Mouse (Mus musculus) forebrain, embryonic 16.5 days (tissue): ENCODE results near the gene Tlr9. TPM values are rescaled to one million over a fixed set of nuclear protein-coding genes. Genes with fewer than 3 reads are reported as not detected.

Experiments
- ATAC-seq: fragments of 200-750 bp; cut with Nextera tagmentation; 2 replicates; pipeline ENCODE4 v1.8.0; 2017; ENCODE audit warnings: mild to moderate bottlenecking, moderate library complexity
- H3K27ac ChIP-seq: fragments of 300-500 bp; sonication (generic); 2 replicates; pipeline ENCODE4 v1.5.1; 2014; ENCODE audit warnings: low read length, control low read depth
- H3K27me3 ChIP-seq: fragments of 300-500 bp; sonication (generic); replicated peaks from 2 replicates; pipeline ENCODE4 v1.6.1; 2014; ENCODE audit warnings: low read length; ENCODE audit not compliant: control insufficient read depth, insufficient read depth
- H3K36me3 ChIP-seq: fragments of 300-500 bp; sonication (generic); 2 replicates; pipeline ENCODE4 v1.6.1; 2014; ENCODE audit not compliant: control insufficient read depth, insufficient read depth
- H3K4me1 ChIP-seq: fragments of 300-500 bp; sonication (generic); replicated peaks from 2 replicates; pipeline ENCODE4 v1.6.1; 2014; ENCODE audit warnings: low read length; ENCODE audit not compliant: control insufficient read depth, insufficient read depth
- H3K4me2 ChIP-seq: fragments of 300-500 bp; sonication (generic); 2 replicates; pipeline ENCODE4 v1.6.1; 2014; ENCODE audit warnings: mild to moderate bottlenecking, low read length, control low read depth
- H3K4me3 ChIP-seq: fragments of 300-500 bp; sonication (generic); replicated peaks from 2 replicates; pipeline ENCODE4 v1.5.1; 2014; ENCODE audit warnings: mild to moderate bottlenecking, low read length, control low read depth
- H3K9ac ChIP-seq: fragments of 300-500 bp; sonication (generic); replicated peaks from 2 replicates; pipeline ENCODE4 v1.6.1; 2014; ENCODE audit warnings: low read depth, low read length, control low read depth
- H3K9me3 ChIP-seq: fragments of 300-500 bp; sonication (generic); 2 replicates; pipeline ENCODE4 v1.6.1; 2016; ENCODE audit warnings: low read length; ENCODE audit not compliant: control insufficient read depth
- WGBS: fragments of 180-500 bp; shearing (Covaris S2); extraction: QIAGEN DNeasy Blood & Tissue Kit; methylation state at CpG from one replicate; pipeline ENCODE4 v1.1.7; 2014; 5-methylcytosine and 5-hydroxymethylcytosine counted together
- polyA plus RNA-seq: library from polyadenylated mRNA; unstranded; fragments of >200 nt; fragmentation: Nextera tagmentation; extraction: Ambion mirVana; gene quantifications from 2 replicates; pipeline ENCODE4 v1.2.1, GENCODE M21; 2015

Gene Tlr9
- polyA plus RNA-seq, 1 experiment from 2014 or later: not detected

- Histone ChIP-seq H3K9me3 (no peaks in the 10 kb centered on the region), H3K27ac (no peak overlapping the region), H3K4me3 (no peak overlapping the region), H3K9ac (no peak overlapping the region), H3K36me3 (no peaks in the 10 kb centered on the region), H3K27me3 (no peaks in the 10 kb centered on the region), H3K4me2 (no peak overlapping the region), H3K4me1 (no peaks in the 10 kb centered on the region)
- no peak for ATAC-seq
- WGBS: 95% methylated on average over 4 of the region's 4 CpGs
These were observed 36.0 kb downstream of the Tlr9 start for GRCm38 (mm10) chr9:106258412-106258811.

- no peaks in the 10 kb centered on the region for H3K27me3 ChIP-seq
- no peak overlapping the region for H3K4me3 ChIP-seq
- no peak overlapping the region for H3K4me2 ChIP-seq
- H3K36me3 ChIP-seq: no peaks in the 10 kb centered on the region
- no peak overlapping the region for H3K27ac ChIP-seq
- H3K9ac ChIP-seq: no peak overlapping the region
- ATAC-seq: no peak
- 71% methylated on average over 5 of the region's 5 CpGs for WGBS
- H3K9me3 ChIP-seq: no peaks in the 10 kb centered on the region
- H3K4me1 ChIP-seq: no peaks in the 10 kb centered on the region
These were observed 36.6 kb downstream of the Tlr9 start for GRCm38 (mm10) chr9:106258990-106259389.

GRCm38 (mm10) chr9:106261058-106261457 lies 38.7 kb downstream of the Tlr9 start:
- Histone ChIP-seq H3K4me3 (no peak overlapping the region), H3K27me3 (no peaks in the 10 kb centered on the region), H3K4me1 (no peaks in the 10 kb centered on the region), H3K36me3 (no peaks in the 10 kb centered on the region), H3K27ac (no peak overlapping the region), H3K9ac (no peak overlapping the region), H3K4me2 (no peak overlapping the region), H3K9me3 (no peaks in the 10 kb centered on the region)
- ATAC-seq: no peak
- 91% methylated on average over 6 of the region's 6 CpGs for WGBS

GRCm38 (mm10) chr9:106261491-106261890 lies 39.1 kb downstream of the Tlr9 start:
- Histone ChIP-seq H3K9me3 (no peaks in the 10 kb centered on the region), H3K4me1 (no peaks in the 10 kb centered on the region), H3K27ac (no peak overlapping the region), H3K4me3 (no peak overlapping the region), H3K4me2 (no peak overlapping the region), H3K9ac (no peak overlapping the region), H3K27me3 (no peaks in the 10 kb centered on the region), H3K36me3 (no peaks in the 10 kb centered on the region)
- WGBS: 90% methylated on average over 3 of the region's 3 CpGs
- ATAC-seq: no peak

- H3K4me3 ChIP-seq: no peak overlapping the region
- ATAC-seq: no peak
- no peak overlapping the region for H3K4me2 ChIP-seq
- no peak overlapping the region for H3K27ac ChIP-seq
- H3K27me3 ChIP-seq: no peaks in the 10 kb centered on the region
- H3K9ac ChIP-seq: no peak overlapping the region
- H3K4me1 ChIP-seq: no peaks in the 10 kb centered on the region
- H3K9me3 ChIP-seq: no peaks in the 10 kb centered on the region
- 88% methylated on average over 3 of the region's 3 CpGs for WGBS
- H3K36me3 ChIP-seq: no peaks in the 10 kb centered on the region
These were observed 39.7 kb downstream of the Tlr9 start for GRCm38 (mm10) chr9:106262075-106262474.

- H3K4me1 ChIP-seq: no peaks in the 10 kb centered on the region
- no peak for ATAC-seq
- no peak overlapping the region for H3K4me2 ChIP-seq
- WGBS: 83% methylated on average over 9 of the region's 9 CpGs
- no peak overlapping the region for H3K27ac ChIP-seq
- no peak overlapping the region for H3K4me3 ChIP-seq
- H3K9me3 ChIP-seq: no peaks in the 10 kb centered on the region
- H3K36me3 ChIP-seq: no peaks in the 10 kb centered on the region
- H3K9ac ChIP-seq: no peak overlapping the region
- no peaks in the 10 kb centered on the region for H3K27me3 ChIP-seq
These were observed 41.1 kb downstream of the Tlr9 start for GRCm38 (mm10) chr9:106263381-106263924.

GRCm38 (mm10) chr9:106265358-106266075 lies 43.1 kb downstream of the Tlr9 start:
- Histone ChIP-seq H3K27ac (no peak overlapping the region), H3K9ac (no peak overlapping the region), H3K4me1 (peaks cover 10% of the 10 kb centered on the region), H3K27me3 (no peaks in the 10 kb centered on the region), H3K4me2 (no peak overlapping the region), H3K9me3 (no peaks in the 10 kb centered on the region), H3K36me3 (no peaks in the 10 kb centered on the region), H3K4me3 (no peak overlapping the region)
- 86% methylated on average over 12 of the region's 12 CpGs for WGBS
- ATAC-seq: no peak

GRCm38 (mm10) chr9:106266936-106267657 lies 44.7 kb downstream of the Tlr9 start:
- no peak overlapping the region for H3K27ac ChIP-seq
- H3K9me3 ChIP-seq: no peaks in the 10 kb centered on the region
- 53% methylated on average over 2 of the region's 2 CpGs for whole genome bisulfite sequencing
- no peak for ATAC-seq
- H3K9ac ChIP-seq: no peak overlapping the region
- H3K27me3 ChIP-seq: no peaks in the 10 kb centered on the region
- H3K4me2 ChIP-seq: no peak overlapping the region
- peaks cover 10% of the 10 kb centered on the region for H3K4me1 ChIP-seq
- H3K36me3 ChIP-seq: no peaks in the 10 kb centered on the region
- H3K4me3 ChIP-seq: no peak overlapping the region

- no peak for ATAC-seq
- H3K4me2 ChIP-seq: no peak overlapping the region
- no peaks in the 10 kb centered on the region for H3K27me3 ChIP-seq
- H3K9me3 ChIP-seq: no peaks in the 10 kb centered on the region
- H3K27ac ChIP-seq: no peak overlapping the region
- H3K36me3 ChIP-seq: no peaks in the 10 kb centered on the region
- WGBS: 45% methylated on average over 4 of the region's 4 CpGs
- H3K4me3 ChIP-seq: no peak overlapping the region
- H3K9ac ChIP-seq: no peak overlapping the region
- H3K4me1 ChIP-seq: peaks cover 10% of the 10 kb centered on the region
These were observed 46.0 kb downstream of the Tlr9 start for GRCm38 (mm10) chr9:106268421-106268820.
